Mouse (Mus musculus) A20 (cell line): ENCODE data around the gene Zg16.
"Not testable (repeated sequence)": the region's sequence is repeated elsewhere in the genome, so short reads cannot be mapped to it uniquely, and the experiment has no call there.

Experiments used
- DNase-seq: peaks from one replicate; pipeline ENCODE4 v3.0.0-alpha.2; 2011; ENCODE audit warnings: low read depth, low spot score

The Zg16 gene

GRCm38 (mm10) chr7:127104560-127105332 is 17.6 kb upstream of the Zg16 start:
- DNase-seq, result peak; percentile 89

DNA sequence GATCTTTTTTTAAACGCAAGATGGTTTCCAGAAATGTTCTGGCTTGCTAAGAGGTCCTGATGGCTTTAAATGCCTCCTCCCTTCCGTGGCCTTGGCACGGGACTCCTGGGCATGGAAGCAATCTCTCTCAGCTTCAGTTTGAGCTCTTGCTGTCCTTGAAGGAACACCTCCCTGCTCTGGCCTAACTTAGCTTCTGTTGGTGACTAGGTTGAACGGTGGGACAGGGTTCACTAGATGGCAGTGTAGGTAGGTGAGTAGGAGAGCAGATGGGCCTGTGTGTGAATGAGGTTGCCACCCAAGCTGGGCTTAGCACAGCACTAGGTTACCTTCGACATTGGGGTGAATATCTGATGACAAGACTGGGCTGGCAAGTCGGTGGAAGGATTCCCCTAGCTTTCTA is 16.8 kb upstream of the Zg16 start:
- no peak for DNase-seq

GRCm38 (mm10) chr7:127102148-127102547 is 15.0 kb upstream of the Zg16 start:
- no peak for DNase-seq

- no peak for DNase-seq
These were observed 14.4 kb upstream of the Zg16 start for GRCm38 (mm10) chr7:127101451-127102016.

- no peak for DNase-seq
These were observed 12.4 kb upstream of the Zg16 start for GRCm38 (mm10) chr7:127099528-127099927.

DNA sequence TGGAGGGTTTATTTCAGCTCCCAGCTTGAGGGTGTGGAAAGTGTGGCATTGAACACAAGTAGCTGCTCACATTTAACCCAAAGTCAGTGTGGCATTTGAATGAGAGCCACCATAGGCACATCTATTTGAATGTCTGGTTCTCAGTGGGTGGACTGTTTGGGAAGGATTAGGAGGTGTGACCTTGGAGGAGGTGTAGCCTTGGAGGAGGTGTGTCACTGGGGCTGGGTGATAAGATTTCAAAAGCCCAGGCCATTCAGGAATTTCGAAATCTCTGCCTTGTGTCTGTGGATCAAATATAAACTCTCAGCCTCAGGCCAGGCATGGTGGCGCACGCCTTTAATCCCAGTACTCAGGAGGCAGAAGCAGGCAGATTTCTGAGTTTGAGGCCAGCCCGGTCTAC is 11.8 kb upstream of the Zg16 start:
- DNase-seq, result no peak

- DNase-seq, result no peak
These were observed 11.4 kb upstream of the Zg16 start for GRCm38 (mm10) chr7:127098521-127098920.

GRCm38 (mm10) chr7:127096456-127096855 is 9.3 kb upstream of the Zg16 start:
- no peak for DNase-seq

GRCm38 (mm10) chr7:127093914-127094313 is 6.8 kb upstream of the Zg16 start:
- DNase-seq, result no peak

DNA sequence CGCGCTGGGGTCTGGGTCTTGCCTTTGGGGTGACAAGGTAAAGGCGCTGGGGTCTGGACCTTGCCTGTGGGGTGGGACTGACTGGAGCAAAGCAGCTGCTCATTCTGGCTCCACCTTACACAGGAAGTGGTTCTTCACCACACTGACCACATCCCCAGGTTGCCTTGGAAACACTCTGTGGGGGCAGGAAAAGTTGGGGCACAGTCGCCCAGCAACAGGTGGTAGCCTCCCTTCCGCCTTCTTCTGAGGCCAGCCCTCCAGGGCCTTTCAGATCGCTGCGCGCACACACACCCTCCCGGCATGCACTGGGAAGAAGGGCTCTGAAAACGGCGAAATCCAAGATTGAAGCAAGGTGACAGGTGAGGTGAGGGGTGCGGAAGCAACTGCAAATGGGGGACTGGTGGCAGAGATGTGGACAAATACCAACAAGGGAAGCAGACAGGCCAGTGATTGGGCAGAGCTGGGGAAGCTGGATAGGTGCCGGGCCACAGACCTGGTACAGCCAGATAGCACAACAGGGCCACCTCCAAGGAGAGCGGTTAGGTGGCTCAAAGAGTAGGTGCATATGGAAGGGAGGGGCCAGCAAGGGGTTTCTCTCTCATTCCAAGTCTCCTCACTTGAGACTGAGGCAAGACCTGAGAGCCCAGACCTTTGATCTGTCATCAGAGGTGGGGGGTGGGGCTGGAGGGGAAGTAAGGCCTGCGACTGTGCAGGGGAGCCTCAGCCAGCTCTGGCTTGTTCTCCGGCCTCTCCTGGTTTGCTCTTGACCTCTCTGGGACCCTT is 4.2 kb upstream of the Zg16 start, which contains the start of gene AI467606:
TSS of gene AI467606 (plus strand) at position 246 of the 783 bp plus-strand sequence.
- peak; percentile 98 for DNase-seq

GRCm38 (mm10) chr7:127090154-127091113 is 3.3 kb upstream of the Zg16 start:
- DNase-seq, result no peak

DNA sequence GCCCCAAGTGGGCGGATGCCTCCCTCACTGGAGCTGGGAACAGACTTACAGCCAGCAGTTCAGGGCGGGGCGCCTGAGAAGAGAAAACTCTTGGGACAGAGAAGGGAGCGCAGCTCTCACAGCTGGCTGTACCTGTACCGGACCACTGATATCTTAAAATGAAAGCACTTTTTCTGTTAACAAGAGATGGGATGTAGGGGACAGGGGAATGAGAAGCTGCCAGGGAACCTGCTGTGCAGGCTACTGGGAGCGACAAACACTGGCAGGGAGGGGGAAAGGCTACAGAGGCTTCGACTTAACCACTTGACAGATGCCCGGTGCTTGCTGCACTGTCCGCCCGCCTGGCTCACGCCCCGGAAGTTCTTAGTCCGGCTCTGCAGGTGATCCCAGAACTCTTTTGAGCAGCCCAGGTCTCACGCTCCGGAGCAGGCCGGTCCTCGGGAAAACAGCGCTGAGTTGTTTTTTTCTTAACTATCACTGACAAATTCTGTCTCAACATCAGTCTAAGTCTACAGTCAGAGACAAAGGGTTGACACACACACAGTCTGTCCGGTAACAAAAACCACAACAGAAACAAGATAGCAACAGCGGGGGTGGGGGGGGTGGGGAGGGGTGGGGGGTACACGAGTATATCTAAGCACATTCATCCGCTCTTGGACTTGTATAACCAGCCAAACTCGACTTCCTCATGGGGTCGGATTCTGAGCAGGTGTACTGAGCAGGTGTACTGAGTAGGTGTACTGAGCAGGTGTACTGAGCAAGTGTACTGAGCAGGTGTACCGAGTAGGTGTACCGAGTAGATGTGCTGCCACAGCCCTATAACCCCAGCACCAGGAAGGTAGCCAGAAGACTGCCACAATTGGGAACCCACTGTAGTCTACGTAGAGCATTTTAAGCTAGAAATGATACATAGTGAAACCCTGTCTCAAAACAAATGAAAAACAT is 2.0 kb upstream of the Zg16 start:
- peak; percentile 73 for DNase-seq

DNA sequence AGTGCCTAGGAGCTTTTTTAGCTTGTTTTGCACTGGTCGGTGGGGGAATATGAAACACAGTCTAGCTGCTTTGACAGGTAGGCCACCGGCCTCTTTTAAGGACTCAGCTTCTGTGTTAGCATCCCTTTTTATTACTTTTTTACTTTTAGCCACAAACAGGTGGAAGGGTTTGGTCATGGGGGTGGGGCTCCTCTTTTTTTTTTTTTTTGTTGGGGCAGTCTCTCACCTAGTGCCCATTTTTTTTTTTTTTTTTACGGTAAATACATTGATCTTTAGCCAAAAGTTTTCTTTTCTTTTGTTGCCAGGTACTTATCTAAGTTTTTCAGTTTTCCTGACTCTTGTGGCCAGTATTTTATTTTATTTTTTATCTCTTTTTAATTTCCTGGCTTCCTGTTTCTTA is 955 bp upstream of the Zg16 start:
- no peak for DNase-seq

- DNase-seq, result not testable (repeated sequence)
These were observed 1.4 kb downstream of the Zg16 start for GRCm38 (mm10) chr7:127085751-127086150.

GRCm38 (mm10) chr7:127084794-127085193 is 2.3 kb downstream of the Zg16 start:
- no peak for DNase-seq

GRCm38 (mm10) chr7:127083689-127084088 is 3.4 kb downstream of the Zg16 start:
- DNase-seq, result no peak

DNA sequence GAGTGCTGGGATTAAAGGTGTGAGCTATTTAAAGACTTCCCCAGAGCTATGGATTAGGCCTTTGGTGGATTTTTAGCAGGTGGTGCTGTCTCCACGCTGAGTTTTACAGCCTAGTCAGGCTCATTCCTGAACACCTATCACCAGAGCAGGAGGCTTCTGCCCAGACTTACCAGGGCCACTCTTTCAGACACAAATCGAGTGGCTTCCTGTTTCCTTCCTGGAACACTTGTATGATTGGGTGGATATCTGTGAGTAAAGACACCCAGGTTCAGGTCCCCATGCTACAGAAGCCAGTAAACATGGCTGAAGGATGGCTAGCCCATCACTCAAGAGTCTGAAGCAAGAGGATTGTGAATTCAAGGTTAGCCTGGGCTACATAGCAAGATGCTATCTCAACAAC is 4.1 kb downstream of the Zg16 start:
- no peak for DNase-seq

GRCm38 (mm10) chr7:127082271-127082670 is 4.9 kb downstream of the Zg16 start:
- no peak for DNase-seq

GRCm38 (mm10) chr7:127080045-127080444 is 7.1 kb downstream of the Zg16 start:
- no peak for DNase-seq

- peak; percentile 44 for DNase-seq
These were observed 9.4 kb downstream of the Zg16 start for GRCm38 (mm10) chr7:127077692-127078091.
